Mouse (Mus musculus) liver, embryonic 14.5 days (tissue): ENCODE data around the gene Cdan1.

Source experiments
- CTCF ChIP-seq: IDR thresholded peaks from 2 replicates; pipeline ENCODE4 v1.5.1; 2016; ENCODE audit warnings: antibody characterized with exemption, low read depth, control low read depth
- EP300 ChIP-seq: IDR thresholded peaks from 2 replicates; pipeline ENCODE4 v1.6.1; 2016; ENCODE audit warnings: antibody characterized with exemption, low read depth

GRCm38 (mm10) chr2:120887601-120888000, 37.7 kb upstream of the Cdan1 start:
- TF ChIP-seq EP300 (no peak), CTCF (no peak)
